Mouse (Mus musculus) left cerebral cortex, postnatal 25 days (tissue): ENCODE measurements at regions not wholly inside any gene's neighbourhood (a gene's known extent, or its start where the extent isn't known, plus 50 kb on each side); places are given as distances from the start of the nearest gene placed in this dataset.

Experiments
- DNase-seq, 2 experiments: peaks; one replicate each; pipeline ENCODE4 v3.0.0; 2022; ENCODE audit warnings: low spot score in 2 of 2, mixed read lengths in 1 of 2
- intact Hi-C: fragments of 180-260 bp; cut with DNase I; formaldehyde crosslinking; loops from one replicate; pipeline ENCODE4 v1.15.1; 2025

- intact Hi-C loops, result no loop called here
- DNase-seq, result no peak
Observed at GRCm38 (mm10) chr1:164652244-164652643, 144.2 kb upstream of the Dpt start.

DNA sequence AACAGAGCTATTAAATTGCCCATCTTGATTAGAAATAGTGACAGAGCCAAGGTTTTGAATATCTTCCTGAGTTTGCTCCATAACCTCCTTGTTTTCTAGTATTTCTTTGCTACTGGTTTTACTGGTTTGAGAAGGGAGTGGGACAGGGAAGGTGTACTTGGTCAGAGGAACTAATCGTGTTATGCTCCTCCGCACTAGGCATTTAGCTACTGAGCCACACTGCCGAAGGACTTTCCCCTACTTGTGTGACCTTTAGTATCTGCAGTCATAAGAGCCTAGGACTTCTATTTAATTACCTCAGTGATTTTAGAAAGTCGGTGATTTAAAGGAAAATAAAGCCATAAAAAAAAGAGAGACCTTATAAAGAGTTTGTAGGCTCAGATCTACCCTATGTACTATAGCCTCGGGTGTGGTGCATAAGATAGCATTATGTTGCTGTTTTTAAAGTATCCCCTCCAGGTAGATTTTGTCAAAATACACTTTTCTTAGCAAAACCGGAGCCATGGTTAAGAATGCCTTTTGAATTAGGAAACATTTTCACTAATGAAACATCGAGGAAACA lies 158.5 kb upstream of the Dpt start:
- DNase-seq, result no peak
- intact Hi-C loops, result no loop called here

DNA sequence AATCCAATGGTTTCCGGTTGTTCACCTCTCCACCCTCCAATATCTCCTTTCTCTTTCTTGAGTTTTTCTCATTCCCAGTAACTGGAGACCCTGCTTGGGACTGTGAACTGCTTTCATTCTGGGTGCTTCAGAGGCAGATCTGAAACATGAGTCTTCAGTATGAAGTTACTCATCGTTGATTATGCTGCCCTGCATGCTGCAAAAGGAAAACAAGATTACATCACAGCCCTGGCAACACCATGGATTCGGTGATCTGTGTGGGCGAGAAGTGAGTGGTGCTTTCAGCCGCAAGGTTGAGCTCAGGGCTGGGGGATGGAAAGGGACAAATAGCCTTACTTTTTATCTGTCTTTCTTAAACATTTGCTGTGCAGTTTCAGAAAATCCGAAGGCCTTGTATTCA lies 164.8 kb upstream of the Dpt start:
- intact Hi-C loops, result no loop called here
- DNase-seq, result peak in 1 of 2 experiments; percentile 55

GRCm38 (mm10) chr1:164628840-164629239 lies 167.6 kb upstream of the Dpt start:
- no peak for DNase-seq
- intact Hi-C loops, result no loop called here

- intact Hi-C loops, result no loop called here
- no peak for DNase-seq
Observed at GRCm38 (mm10) chr1:164622946-164623345, 164.8 kb upstream of the Atp1b1 start.

GRCm38 (mm10) chr1:164622417-164622816 lies 164.3 kb upstream of the Atp1b1 start:
- intact Hi-C loops, result no loop called here
- no peak for DNase-seq

GRCm38 (mm10) chr1:164620129-164620528 lies 162.0 kb upstream of the Atp1b1 start:
- intact Hi-C loops, result no loop called here
- no peak for DNase-seq

GRCm38 (mm10) chr1:164617871-164618270 lies 159.7 kb upstream of the Atp1b1 start:
- DNase-seq, result peak in 1 of 2 experiments; percentile 76
- intact Hi-C loops, result no loop called here

DNA sequence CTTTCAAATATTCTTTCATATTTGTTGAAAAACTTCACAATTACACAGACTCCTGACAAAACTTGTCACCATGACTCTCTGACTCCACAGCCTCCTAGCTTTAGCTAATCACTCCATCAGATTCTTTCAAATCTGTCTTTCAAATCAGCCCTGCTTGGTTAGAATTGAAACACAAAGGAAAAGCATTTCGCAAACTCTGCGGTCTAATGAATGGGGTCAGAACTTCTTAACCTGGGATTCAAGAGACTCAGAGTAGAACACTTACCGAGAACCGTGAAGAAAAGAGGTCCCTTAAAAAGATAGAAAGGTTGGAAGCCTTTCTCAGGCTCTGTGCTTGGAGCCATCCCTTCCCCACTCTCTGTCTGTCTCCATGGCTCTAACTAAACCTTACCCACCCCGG lies 148.9 kb upstream of the Atp1b1 start:
- intact Hi-C loops, result no loop called here
- DNase-seq, result no peak

DNA sequence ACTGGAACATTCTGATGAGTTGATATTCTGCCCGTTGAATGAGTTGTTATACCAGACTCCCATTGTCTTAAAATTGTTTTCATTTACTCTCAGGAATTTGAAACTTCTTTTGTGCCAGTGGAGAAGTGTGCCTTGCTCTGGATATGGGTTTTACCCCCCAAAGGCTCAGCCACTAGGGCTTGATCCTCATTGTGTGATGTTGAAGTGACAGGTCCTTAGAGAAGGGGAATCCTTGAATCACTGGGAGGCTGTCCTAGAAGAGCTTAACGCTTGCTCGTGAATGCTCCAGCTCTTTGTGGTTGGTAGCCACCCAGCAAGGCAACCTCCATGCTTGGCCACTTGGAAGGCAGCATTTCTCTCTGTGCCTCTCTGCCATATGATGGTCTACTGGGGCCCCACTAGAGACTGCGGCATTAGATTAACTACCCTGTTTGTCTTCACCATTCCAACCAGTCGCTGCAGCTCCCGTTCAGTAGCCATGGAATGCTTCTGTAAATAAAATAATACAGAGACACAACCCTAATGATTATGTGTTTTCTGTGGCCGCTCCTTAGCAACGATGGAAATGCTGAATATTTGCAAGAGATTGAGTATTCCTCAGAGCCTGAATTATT lies 148.1 kb upstream of the Atp1b1 start:
- DNase-seq, result no peak
- intact Hi-C loops, result no loop called here

DNA sequence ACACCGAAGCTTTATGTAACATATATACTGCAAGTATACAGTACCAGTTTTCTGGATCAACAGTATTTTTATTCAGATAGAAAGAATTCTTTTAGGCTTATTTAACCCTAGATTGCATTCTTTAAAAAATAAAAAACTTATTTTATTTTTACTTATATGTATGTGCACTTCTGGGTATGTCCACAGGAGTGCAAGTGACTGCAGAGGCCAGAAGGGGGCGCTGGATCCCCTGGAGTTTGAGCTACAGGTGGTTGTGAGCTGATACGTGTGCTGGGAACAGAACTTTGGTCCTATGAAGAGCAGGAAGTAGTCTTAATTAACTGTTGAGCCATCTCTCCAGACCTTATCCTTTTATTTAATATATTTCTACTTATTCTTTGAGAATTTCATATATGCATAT lies 145.3 kb upstream of the Atp1b1 start:
- intact Hi-C loops, result no loop called here
- DNase-seq, result no peak

- DNase-seq, result no peak
- intact Hi-C loops, result no loop called here
Observed at GRCm38 (mm10) chr1:164602568-164602967, 144.4 kb upstream of the Atp1b1 start.

DNA sequence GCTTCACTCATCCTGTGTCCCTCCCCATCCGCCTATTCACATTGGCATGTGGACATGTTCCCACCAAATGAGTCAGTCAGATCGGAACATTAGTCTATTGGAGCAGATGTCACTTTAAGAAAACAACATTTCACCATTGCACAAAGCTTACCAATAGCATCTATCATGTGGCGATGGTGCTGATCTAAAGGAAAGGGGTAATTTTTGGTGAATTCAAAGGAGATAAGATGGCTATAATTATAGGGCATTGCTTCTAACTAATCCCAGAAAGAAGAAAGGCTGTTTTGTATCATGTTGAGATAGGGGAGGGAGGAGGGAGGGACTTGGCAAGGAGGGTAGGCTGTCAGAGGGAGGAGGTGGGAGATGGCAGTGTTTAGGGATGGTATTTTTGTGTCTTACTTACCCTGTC lies 132.1 kb upstream of the Atp1b1 start:
- intact Hi-C loops, result no loop called here
- DNase-seq, result peak; percentile 32 to 73

DNA sequence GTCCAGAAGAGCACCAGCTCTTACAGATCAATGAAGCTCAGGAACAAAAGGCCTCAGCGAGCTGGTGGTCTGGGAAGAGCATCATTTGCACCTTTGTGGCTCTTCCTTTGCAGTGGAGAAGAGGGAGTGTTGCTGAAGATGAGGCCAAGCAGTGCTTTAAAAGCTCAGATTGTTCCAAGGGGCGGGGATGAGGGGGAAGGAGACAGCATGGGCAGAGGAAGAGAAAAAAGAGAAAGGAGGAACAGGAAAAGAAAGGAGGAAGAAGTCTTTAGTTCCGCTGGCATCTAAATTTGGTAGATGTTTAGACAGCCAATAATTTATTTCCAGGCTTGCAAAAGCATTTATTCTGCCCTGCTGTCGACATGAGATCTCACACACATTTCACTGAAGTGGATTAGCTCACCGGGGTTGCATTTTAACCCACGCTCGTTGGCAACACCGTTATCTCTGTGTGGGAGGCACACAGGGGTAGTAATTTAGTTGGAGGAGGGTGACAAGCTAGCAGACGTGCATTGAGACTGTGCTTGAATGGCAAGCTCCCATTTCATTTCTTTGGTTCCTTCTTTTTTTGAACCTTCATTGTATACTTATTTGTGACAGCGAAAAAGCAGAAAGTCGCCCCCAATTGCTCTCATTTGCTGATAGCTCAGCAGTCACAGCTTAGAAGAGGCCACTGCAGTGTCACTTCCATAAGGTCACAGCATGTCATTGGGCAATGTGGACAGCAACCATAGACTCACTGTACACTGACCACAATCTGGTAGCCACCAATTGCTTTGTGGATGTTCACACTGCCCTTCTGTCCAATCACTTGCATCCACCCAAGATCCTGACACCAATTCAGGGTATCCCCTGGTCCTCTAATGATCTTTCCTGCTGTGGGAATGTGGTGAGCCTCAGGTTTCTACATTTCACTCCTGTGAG lies 128.2 kb upstream of the Atp1b1 start:
- peak; percentile 69 to 94 for DNase-seq
- intact Hi-C loops, result loop anchor here (2.0 to 10.0 kb wide), 4 partner anchors 96 to 451 kb away; no protein-coding TSS in a partner anchor

DNA sequence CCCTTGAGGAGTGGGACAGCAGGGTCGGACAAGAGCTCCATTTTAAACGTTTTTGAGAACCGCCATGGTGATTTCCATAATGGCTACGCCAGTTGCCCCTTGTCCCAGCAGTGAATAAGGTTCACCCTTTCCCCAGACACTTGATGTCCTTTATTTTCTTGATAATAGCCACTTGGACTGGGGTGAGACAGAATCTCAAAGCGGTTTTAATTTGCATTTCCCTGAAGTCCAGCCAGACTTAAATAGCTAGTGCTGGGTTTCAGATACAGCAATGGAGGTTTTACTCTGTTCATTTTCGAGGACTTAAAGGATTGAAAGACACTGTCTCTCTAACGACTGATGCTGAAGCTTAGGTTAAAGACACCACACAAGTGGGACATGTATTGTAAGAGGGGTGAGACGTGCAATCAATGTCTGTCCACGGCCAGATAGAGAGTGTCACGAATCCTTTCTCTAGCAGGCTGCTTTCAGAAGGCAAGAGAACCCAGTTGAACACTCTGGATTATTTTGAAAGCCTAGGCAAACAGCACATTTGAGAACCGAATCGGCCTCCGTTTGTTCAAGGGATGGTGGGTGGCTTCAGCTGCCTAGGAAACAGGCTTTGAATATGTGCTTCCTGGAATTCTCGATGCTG lies 118.8 kb upstream of the Atp1b1 start:
- intact Hi-C loops, result loop anchor here (2.0 kb wide), 1 partner anchor 118 kb away; the partner anchor contains the start of gene Atp1b1
- peak; percentile 60 to 90 for DNase-seq

DNA sequence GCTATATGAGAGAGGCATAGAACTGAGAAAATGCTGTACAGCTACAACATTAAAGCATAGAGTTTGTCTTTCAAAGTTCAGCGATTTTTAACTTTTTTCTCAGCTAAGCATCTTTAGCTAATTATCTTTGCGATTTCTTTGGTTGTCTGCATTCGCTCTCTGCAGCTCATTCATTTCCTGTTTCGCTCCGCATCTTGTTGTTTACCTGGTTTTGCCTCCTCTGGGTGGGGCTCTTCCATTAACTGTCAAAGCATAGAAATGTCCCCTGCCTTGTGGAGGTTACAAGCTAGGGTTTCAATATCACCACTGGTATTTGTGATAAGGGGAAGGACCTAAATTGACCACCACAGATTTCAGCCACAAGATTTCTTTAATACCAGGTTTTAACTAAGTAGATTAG lies 115.5 kb upstream of the Atp1b1 start:
- intact Hi-C loops, result no loop called here
- no peak for DNase-seq

DNA sequence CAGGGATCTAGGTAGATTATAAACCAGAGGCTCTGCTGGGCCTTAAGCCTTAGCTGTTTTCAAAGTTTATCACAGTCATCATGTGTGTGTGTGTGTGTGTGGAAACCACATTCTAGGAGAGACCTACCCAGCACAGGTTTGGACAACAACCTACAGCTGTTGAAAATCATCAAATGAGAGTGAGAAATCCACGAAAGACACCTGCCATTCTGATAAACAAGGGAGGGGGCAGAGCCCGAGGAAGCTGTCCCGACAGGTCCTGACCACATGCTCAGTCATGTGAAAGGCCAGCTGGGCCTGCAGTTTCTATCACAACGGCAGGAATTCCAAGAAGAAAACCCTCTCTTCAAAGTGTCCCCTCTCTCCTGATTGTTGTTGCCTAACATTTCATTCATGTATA lies 114.0 kb upstream of the Atp1b1 start:
- DNase-seq, result no peak
- intact Hi-C loops, result no loop called here

DNA sequence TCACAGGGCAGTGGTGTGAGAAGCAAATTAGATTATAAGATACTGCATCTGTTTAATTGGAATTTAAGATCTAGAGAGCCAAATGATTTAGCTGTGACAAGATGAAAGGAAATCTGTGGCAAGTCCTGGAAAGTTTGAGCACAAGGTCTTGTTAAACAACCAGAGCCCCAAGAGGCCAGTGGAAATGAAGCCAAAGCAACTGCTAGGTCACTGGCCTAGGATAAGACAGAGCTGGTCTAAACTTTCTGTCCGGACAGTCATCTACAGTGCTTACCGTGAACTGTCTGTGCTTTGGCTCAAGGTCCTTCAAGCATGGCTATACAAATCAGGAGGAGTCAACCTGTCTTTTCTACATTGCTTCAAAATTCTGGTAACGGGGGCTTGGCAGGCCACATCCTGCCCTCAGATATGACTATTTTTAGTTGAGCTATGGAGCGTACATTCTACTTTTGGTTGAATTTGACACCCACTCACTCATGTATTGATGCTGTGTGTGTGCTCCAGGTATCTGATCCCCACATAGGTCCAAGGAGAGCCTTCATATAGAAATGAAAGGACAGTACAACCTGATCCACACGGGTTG lies 113.4 kb upstream of the Atp1b1 start:
- no peak for DNase-seq
- intact Hi-C loops, result no loop called here

DNA sequence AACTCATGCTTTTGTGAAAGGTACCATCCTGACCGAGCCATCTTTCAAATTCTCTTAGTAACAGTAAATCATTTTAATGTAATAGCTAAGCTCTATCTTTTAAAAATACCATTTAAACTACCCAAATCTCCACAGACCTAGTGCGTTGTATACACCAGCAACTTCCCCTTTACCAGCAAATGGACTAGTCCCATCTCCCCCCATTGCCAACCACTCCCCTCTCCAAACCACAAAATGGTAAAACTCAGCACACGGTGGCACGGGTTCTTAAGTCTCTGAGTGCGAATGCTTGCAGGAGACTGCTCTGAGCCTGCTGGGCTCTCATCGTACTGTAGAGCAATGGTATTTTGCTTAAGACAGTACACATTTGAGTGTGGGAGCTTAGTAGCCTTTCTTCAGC lies 106.7 kb upstream of the Atp1b1 start:
- intact Hi-C loops, result no loop called here

More for the DNA sequence above, 106.7 kb upstream of the Atp1b1 start:
- no peak for DNase-seq
